ENCODE assay signal across 16 mouse cellular contexts in the genomic region with DNA sequence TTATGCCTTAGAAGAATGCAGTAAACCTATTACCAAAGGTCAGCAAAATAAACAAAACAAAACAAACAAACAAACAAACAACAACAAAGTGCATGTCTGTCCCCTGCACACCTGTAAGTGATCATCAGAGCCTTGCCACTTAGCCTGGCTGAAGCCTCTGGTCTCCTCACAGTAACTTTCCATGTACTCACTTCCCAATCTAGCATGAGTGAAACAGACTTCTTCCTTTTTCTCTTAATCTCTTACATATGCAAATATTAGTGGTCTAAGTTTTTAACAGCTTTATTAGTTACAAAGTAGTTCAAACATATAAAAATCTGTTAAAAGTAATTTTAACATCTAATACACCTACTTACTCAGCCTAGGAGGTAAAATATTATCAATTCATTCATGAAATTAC.
"Had no signal": no experiment of that assay in that cellular context is flagged by ENCODE, and none has a peak within 500 bp of the region (broad histone marks: within the 10 kb centered on the region; RNA-seq: fewer than 3 reads in every experiment).

No protein-coding gene starts in this region.

- H3K4me3 ChIP-seq: neural tube, embryonic 12.5 days; neural tube, embryonic 13.5 days; neural tube, embryonic 15.5 days; stomach, embryonic 15.5 days had no signal

- H3K27me3 ChIP-seq: neural tube, embryonic 12.5 days; neural tube, embryonic 13.5 days; neural tube, embryonic 15.5 days; stomach, embryonic 15.5 days had no signal

- DNase-seq: retina, postnatal 1 day; right cerebral cortex, adult 18-20 months; right cerebral cortex, postnatal 14 days; right cerebral cortex, postnatal 25 days; right cerebral cortex, postnatal 4 days; spleen, adult 18-20 months; thymus, adult 18-20 months; thymus, postnatal 14 days; thymus, postnatal 25 days; thymus, postnatal 36 days; thymus, postnatal 4 days had no signal

- H3K4me2 ChIP-seq: neural tube, embryonic 12.5 days; neural tube, embryonic 13.5 days; neural tube, embryonic 15.5 days; stomach, embryonic 15.5 days had no signal

- H3K27ac ChIP-seq: neural tube, embryonic 12.5 days; neural tube, embryonic 13.5 days; neural tube, embryonic 15.5 days; stomach, embryonic 15.5 days; stomach, postnatal 0 days had no signal

- H3K36me3 ChIP-seq: neural tube, embryonic 12.5 days; neural tube, embryonic 13.5 days; neural tube, embryonic 15.5 days; stomach, embryonic 15.5 days had no signal

- H3K4me1 ChIP-seq: neural tube, embryonic 12.5 days had no signal

- H3K9me3 ChIP-seq: neural tube, embryonic 12.5 days; neural tube, embryonic 13.5 days; neural tube, embryonic 15.5 days; stomach, embryonic 15.5 days had no signal

- H3K9ac ChIP-seq: neural tube, embryonic 12.5 days; neural tube, embryonic 13.5 days; neural tube, embryonic 15.5 days; stomach, embryonic 15.5 days had no signal
